In genomic region chr19:6342276-6342933, GRCm38 (mm10) we compare ENCODE assay signal across 7 mouse cellular contexts. TPM values are rescaled to one million over a fixed set of nuclear protein-coding genes. Genes with fewer than 3 reads are reported as not detected.
DNase-seq lines count a peak whose midpoint lies in the region; ATAC-seq and TF ChIP-seq lines count a peak whose summit lies in the region.

No protein-coding gene starts in this region.

- 74% methylated on average over 5 of the region's 5 CpGs for WGBS in hindbrain, embryonic 13.5 days
- WGBS in liver, postnatal 0 days (ENCODE audit: insufficient replicate concordance), result 37% methylated on average over 5 of the region's 5 CpGs
- 68% methylated on average over 5 of the region's 5 CpGs for WGBS in stomach, embryonic 16.5 days

- no peak for DNase-seq in layer of hippocampus, adult 2 months (ENCODE audit: low spot score in 2 of 2)
- DNase-seq in layer of hippocampus, postnatal 36 days, result no peak
- DNase-seq in liver, postnatal 0 days, result no peak
- DNase-seq in urinary bladder, postnatal 25 days (ENCODE audit: low spot score), result no peak
- DNase-seq in left cerebral cortex, adult 18-20 months (ENCODE audit: low spot score in 2 of 2), result no peak

- no peaks in the 10 kb centered on the region for H3K9me3 ChIP-seq in hindbrain, embryonic 13.5 days
- no peaks in the 10 kb centered on the region for H3K9me3 ChIP-seq in liver, postnatal 0 days (ENCODE audit: low read length)
- H3K9me3 ChIP-seq in stomach, embryonic 16.5 days (replicated peaks; ENCODE audit: control insufficient read depth, low read length), result no peaks in the 10 kb centered on the region

- peaks cover 13% of the 10 kb centered on the region; the same call in 1 of the 2 replicates for H3K27me3 ChIP-seq in hindbrain, embryonic 13.5 days
- H3K27me3 ChIP-seq in liver, postnatal 0 days (ENCODE audit: insufficient read depth, low read length), result no peaks in the 10 kb centered on the region
- no peaks in the 10 kb centered on the region for H3K27me3 ChIP-seq in stomach, embryonic 16.5 days (ENCODE audit: control insufficient read depth, insufficient read depth, low read length)

- ATAC-seq in hindbrain, embryonic 13.5 days (ENCODE audit: low FRiP score), result no peak
- no peak for ATAC-seq in liver, postnatal 0 days
- ATAC-seq in stomach, embryonic 16.5 days (ENCODE audit: insufficient read depth, low FRiP score), result no peak

- H3K36me3 ChIP-seq in hindbrain, embryonic 13.5 days, result peaks cover 83% of the 10 kb centered on the region
- peaks cover 46% of the 10 kb centered on the region for H3K36me3 ChIP-seq in liver, postnatal 0 days (replicated peaks; ENCODE audit: insufficient read depth, low read length)
- peaks cover 29% of the 10 kb centered on the region for H3K36me3 ChIP-seq in stomach, embryonic 16.5 days (ENCODE audit: control insufficient read depth, insufficient read depth, low read length)

- H3K4me1 ChIP-seq in hindbrain, embryonic 13.5 days (replicated peaks), result peaks cover 22% of the 10 kb centered on the region
- H3K4me1 ChIP-seq in liver, postnatal 0 days (ENCODE audit: insufficient read depth), result peaks cover 33% of the 10 kb centered on the region
- peaks cover 11% of the 10 kb centered on the region for H3K4me1 ChIP-seq in stomach, embryonic 16.5 days (ENCODE audit: control insufficient read depth, insufficient read depth, low read length)

- no peak for TF ChIP-seq EP300 in liver, postnatal 0 days (IDR thresholded peaks at IDR 0.05; ENCODE audit: low read depth)

- H3K27ac ChIP-seq in layer of hippocampus, adult 2 months, result peak overlapping the region; percentile 84
- no peak overlapping the region for H3K27ac ChIP-seq in hindbrain, embryonic 13.5 days
- no peak overlapping the region for H3K27ac ChIP-seq in liver, postnatal 0 days (ENCODE audit: low read depth)
- H3K27ac ChIP-seq in stomach, embryonic 16.5 days (ENCODE audit: low read length), result no peak overlapping the region

- no peak for TF ChIP-seq CTCF in layer of hippocampus, adult 2 months (conservative IDR thresholded peaks at IDR 0.05)
- TF ChIP-seq CTCF in liver, postnatal 0 days (IDR thresholded peaks at IDR 0.05; ENCODE audit: low read depth), result no peak

- H3K4me2 ChIP-seq in hindbrain, embryonic 13.5 days, result peak overlapping the region; percentile 78; the same call in 1 of the 2 replicates
- H3K4me2 ChIP-seq in liver, postnatal 0 days (ENCODE audit: low read depth, low read length), result peak overlapping the region; percentile 94
- H3K4me2 ChIP-seq in stomach, embryonic 16.5 days (ENCODE audit: low read depth, low read length), result peak overlapping the region; percentile 87; the same call in 1 of the 2 replicates

- peak overlapping the region; percentile 81 for H3K4me3 ChIP-seq in layer of hippocampus, adult 2 months
- no peak overlapping the region for H3K4me3 ChIP-seq in hindbrain, embryonic 13.5 days
- peak overlapping the region; percentile 76 for H3K4me3 ChIP-seq in liver, postnatal 0 days (ENCODE audit: low read depth, low read length)
- peak overlapping the region; percentile 73; the same call in 1 of the 2 replicates for H3K4me3 ChIP-seq in stomach, embryonic 16.5 days (replicated peaks; ENCODE audit: low read length)

- no peak overlapping the region for H3K9ac ChIP-seq in hindbrain, embryonic 13.5 days
- 0 out of 2 replicates have a peak overlapping the region, but pooled peaks have one; percentile 11 for H3K9ac ChIP-seq in liver, postnatal 0 days (replicated peaks)
- no peak overlapping the region for H3K9ac ChIP-seq in stomach, embryonic 16.5 days (ENCODE audit: low read length)

RNA-seq across cellular contexts. Expression of gene Map4k2, which starts 1.5 kb away (rescaled TPM):
- total RNA-seq in layer of hippocampus, adult 2 months (2021), result 100 to 1,000 TPM in 1 of 2 experiments, 10 to 100 TPM in 1; 81.9 to 105 TPM
- 10 to 100 TPM; 74.9 to 87.7 TPM for total RNA-seq in layer of hippocampus, postnatal 36 days (2021)
- 17.5 and 17.6 TPM in 2 replicates for polyA plus RNA-seq in hindbrain, embryonic 13.5 days (2015; fragmentation: Nextera tagmentation; extraction: Ambion mirVana)
- polyA plus RNA-seq in liver, postnatal 0 days (2015; fragmentation: Nextera tagmentation; extraction: Ambion mirVana), result 5.6 and 5.7 TPM in 2 replicates
- polyA plus RNA-seq in stomach, embryonic 16.5 days (2015; fragmentation: Nextera tagmentation; extraction: Ambion mirVana), result 11.4 and 11.8 TPM in 2 replicates
- 100 to 1,000 TPM in 1 of 2 experiments, 10 to 100 TPM in 1; 92.9 to 100 TPM for total RNA-seq in left cerebral cortex, adult 18-20 months (2021)

RNA-seq across cellular contexts. Expression of gene Men1, which starts 7.6 kb away (rescaled TPM):
- total RNA-seq in layer of hippocampus, adult 2 months (2021), result 10 to 100 TPM; 63.3 to 72.1 TPM
- 10 to 100 TPM; 63.3 to 69.8 TPM for total RNA-seq in layer of hippocampus, postnatal 36 days (2021)
- 71.7 and 73.8 TPM in 2 replicates for polyA plus RNA-seq in hindbrain, embryonic 13.5 days (2015; fragmentation: Nextera tagmentation; extraction: Ambion mirVana)
- polyA plus RNA-seq in liver, postnatal 0 days (2015; fragmentation: Nextera tagmentation; extraction: Ambion mirVana), result 10.0 and 11.1 TPM in 2 replicates
- polyA plus RNA-seq in stomach, embryonic 16.5 days (2015; fragmentation: Nextera tagmentation; extraction: Ambion mirVana), result 59.0 and 60.2 TPM in 2 replicates
- total RNA-seq in left cerebral cortex, adult 18-20 months (2021), result 10 to 100 TPM; 62.4 to 74.5 TPM

RNA-seq across cellular contexts. Expression of gene Sf1, which starts 21.1 kb away (rescaled TPM):
- 100 to 1,000 TPM; 208 to 222 TPM for total RNA-seq in layer of hippocampus, adult 2 months (2021)
- 100 to 1,000 TPM; 188 to 222 TPM for total RNA-seq in layer of hippocampus, postnatal 36 days (2021)
- 103 and 107 TPM in 2 replicates for polyA plus RNA-seq in hindbrain, embryonic 13.5 days (2015; fragmentation: Nextera tagmentation; extraction: Ambion mirVana)
- 34.6 and 35.7 TPM in 2 replicates for polyA plus RNA-seq in liver, postnatal 0 days (2015; fragmentation: Nextera tagmentation; extraction: Ambion mirVana)
- 94.5 and 95.1 TPM in 2 replicates for polyA plus RNA-seq in stomach, embryonic 16.5 days (2015; fragmentation: Nextera tagmentation; extraction: Ambion mirVana)
- total RNA-seq in left cerebral cortex, adult 18-20 months (2021), result 100 to 1,000 TPM; 188 to 211 TPM

RNA-seq across cellular contexts. Expression of gene Cdc42bpg, which starts 36.1 kb away (rescaled TPM):
- 1 to 10 TPM; 5.0 to 5.6 TPM for total RNA-seq in layer of hippocampus, adult 2 months (2021)
- total RNA-seq in layer of hippocampus, postnatal 36 days (2021), result 1 to 10 TPM; 4.3 to 6.9 TPM
- 0.42 and 0.48 TPM in 2 replicates for polyA plus RNA-seq in hindbrain, embryonic 13.5 days (2015; fragmentation: Nextera tagmentation; extraction: Ambion mirVana)
- polyA plus RNA-seq in liver, postnatal 0 days (2015; fragmentation: Nextera tagmentation; extraction: Ambion mirVana), result 0.27 and 0.35 TPM in 2 replicates
- polyA plus RNA-seq in stomach, embryonic 16.5 days (2015; fragmentation: Nextera tagmentation; extraction: Ambion mirVana), result 1.9 and 2.0 TPM in 2 replicates
- 1 to 10 TPM; 4.2 to 4.8 TPM for total RNA-seq in left cerebral cortex, adult 18-20 months (2021)

RNA-seq across cellular contexts. Expression of gene Pygm, which starts 41.8 kb away (rescaled TPM):
- total RNA-seq in layer of hippocampus, adult 2 months (2021), result 10 to 100 TPM; 13.0 to 18.8 TPM
- total RNA-seq in layer of hippocampus, postnatal 36 days (2021), result 10 to 100 TPM; 18.3 to 22.1 TPM
- 4.9 and 5.7 TPM in 2 replicates for polyA plus RNA-seq in hindbrain, embryonic 13.5 days (2015; fragmentation: Nextera tagmentation; extraction: Ambion mirVana)
- polyA plus RNA-seq in liver, postnatal 0 days (2015; fragmentation: Nextera tagmentation; extraction: Ambion mirVana), result 2.5 and 8.9 TPM in 2 replicates
- 17.7 and 55.0 TPM in 2 replicates for polyA plus RNA-seq in stomach, embryonic 16.5 days (2015; fragmentation: Nextera tagmentation; extraction: Ambion mirVana)
- total RNA-seq in left cerebral cortex, adult 18-20 months (2021), result 10 to 100 TPM; 32.6 to 37.9 TPM
